Mouse (Mus musculus) sigmoid colon, adult 10 weeks (tissue): Measurements from ENCODE around the gene Cgrrf1. TPM values are rescaled to one million over a fixed set of nuclear protein-coding genes. Genes with fewer than 3 reads are reported as not detected.

ENCODE experiments used
- polyA plus RNA-seq: library from polyadenylated mRNA; stranded (reverse); fragments of 350-450 nt; fragmentation: Illumina TruSeq; extraction: RNeasy Lipid Tissue Mini Kit (QIAGEN cat#74804); gene quantifications from one replicate; pipeline ENCODE4 v1.2.3, GENCODE M21; 2014; ENCODE audit warnings: low read depth, low replicate concordance

The Cgrrf1 gene
- 36.7 TPM for polyA plus RNA-seq

DNA sequence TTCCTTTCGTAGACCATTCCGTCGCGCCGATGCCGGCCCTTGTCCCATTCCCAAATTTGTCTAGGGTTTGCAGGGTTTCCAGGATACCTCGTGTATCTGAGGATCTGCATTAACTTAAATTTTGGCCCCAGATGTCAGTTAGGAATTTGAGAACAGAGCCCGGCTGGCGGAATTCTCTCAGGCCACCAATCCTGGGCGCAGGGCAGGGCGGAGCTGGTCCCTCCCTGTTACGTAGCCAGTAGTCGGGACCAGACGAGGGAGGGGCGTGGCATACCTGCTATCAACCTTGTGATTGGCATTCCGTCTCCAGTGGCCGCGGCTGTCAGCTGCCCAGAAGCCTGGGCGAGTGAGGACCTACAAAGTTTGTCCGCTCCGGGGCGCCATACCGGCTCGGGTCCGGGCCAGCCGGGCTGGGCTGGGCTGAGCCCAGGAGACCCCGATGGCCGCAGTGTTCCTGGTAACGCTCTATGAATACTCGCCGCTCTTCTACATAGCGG is at the start of gene Cgrrf1:
Gene Cgrrf1, plus strand, starts transcription at position 289 of the 497 bp plus-strand sequence.

DNA sequence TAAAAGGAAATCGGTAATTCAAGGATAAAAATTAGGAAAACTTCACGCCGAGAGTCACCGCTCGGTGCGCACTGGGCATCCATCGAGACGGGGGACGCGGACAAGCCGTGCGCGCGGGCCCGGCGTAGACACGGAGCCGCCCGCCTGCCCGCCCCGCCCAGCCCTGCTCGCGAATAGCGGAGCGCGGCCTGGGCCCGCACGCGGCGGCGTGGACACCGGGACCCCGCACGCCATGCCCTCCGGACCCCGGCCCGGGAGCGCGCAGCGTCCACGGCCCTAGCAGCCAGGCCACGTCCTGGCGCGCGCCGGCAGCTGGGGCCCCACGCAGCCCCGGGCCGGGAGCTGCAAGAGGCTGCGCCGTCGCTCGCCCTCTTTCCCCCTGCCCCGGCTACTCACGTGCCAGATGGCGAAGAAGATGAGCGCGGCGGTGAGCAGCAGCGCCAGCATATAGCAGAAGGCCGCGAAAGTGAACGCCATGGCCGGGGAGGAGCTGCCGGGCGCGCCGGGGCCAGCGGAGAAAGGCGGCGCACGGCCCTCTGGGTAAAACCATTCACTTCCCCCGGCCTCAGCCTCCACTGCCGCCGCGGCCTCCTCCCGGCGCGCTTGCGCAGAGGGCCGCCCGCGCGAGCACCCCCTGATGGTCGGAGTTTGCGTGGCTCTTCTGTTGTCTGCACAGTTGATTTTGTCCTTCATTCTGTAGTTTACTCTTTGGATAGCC is 44.0 kb upstream of the Cgrrf1 start, which contains the start of gene Cnih1:
Gene Cnih1, minus strand, starts transcription at position 625 of the 718 bp plus-strand sequence.

DNA sequence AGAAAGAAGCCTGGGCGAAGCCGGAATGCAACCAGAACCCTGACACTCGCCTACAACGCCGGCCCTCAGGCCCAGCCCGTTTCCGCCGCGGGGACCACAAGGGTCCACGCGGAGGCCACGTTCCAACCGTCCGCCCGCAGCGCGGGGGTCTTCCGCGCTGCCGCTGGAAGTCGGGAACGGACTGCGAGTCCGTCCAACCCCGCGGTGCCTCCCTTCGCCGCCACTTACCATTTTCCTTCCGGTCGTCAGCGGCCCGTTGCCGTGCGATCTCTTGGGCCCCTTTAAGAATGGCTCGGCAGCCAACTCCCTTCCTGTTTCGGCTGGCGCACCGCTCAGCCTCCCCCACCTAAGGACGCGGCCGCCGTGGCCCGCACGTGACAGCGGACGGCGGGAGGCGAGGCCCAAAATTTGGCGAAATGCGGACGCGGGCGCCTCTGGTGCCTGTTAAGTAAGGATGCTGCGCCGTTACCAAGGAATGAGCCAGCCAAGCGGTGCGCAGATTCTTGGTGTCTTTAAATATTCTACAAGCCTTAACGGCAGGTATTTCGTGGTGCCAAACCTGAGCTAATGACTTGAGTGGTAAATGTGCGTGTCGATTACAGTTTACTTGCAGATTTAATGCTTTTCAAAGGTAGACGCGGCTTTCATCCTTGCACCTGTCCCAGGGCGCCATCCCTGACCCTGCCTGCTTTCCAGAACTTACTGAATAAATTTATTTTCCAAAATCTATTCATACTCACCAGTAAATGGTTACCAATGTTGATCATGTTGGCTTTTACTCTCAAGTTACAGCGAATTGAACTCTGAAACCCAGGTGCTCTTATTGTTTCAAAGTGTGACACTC is 9.8 kb upstream of the Cgrrf1 start, which contains the start of gene Gmfb:
Gene Gmfb, minus strand, starts transcription at position 370 of the 844 bp plus-strand sequence.

DNA sequence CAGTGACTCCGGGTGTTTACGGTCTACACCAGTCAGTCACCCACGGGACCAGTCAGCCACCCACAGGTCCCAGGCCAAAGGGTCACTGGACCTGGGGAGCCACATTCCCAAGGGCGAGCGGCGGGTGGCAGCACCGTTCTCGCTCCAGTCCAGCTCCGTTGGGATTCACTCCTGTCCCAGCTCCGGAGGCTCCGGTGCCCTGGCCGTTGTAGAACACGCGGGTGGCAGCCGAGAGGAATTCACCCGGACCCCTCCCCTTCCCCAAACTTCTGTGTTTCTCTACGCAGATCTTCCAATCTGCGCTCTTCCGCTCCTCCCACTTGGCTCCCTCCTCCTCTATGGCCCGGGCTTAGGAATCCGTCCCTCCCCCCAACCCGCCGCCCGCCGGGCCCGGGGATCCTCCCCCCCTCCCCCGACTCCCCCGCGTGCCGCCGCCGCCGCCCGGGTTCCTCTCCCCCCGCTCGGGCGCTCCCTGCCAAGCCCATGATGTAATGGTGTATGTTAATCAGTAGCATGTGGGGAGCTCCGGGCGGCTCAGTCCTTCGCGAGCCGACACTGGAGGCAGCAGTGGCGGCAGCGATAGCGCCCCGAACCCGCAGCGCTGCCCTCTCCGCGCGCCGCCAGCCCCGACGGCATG is 50.6 kb downstream of the Cgrrf1 start, which contains the start of gene Samd4:
Gene Samd4, plus strand, starts transcription at position 424 of the 637 bp plus-strand sequence.

Other genes starting within 250 kb of the Cgrrf1 start
- 16.3 TPM for gene Cdkn3, start 71.6 kb upstream of the Cgrrf1 start, polyA plus RNA-seq
- gene Cnih1, start 43.7 kb upstream of the Cgrrf1 start, polyA plus RNA-seq = 227 TPM
- 241 TPM for gene Gmfb, start 9.9 kb upstream of the Cgrrf1 start, polyA plus RNA-seq
- 16.3 TPM for gene Samd4, start 50.7 kb downstream of the Cgrrf1 start, polyA plus RNA-seq